Mouse (Mus musculus) liver, embryonic 14.5 days (tissue): ENCODE measurements at regions not wholly inside any gene's neighbourhood (a gene's known extent, or its start where the extent isn't known, plus 50 kb on each side); places are given as distances from the start of the nearest gene placed in this dataset.

Source experiments
- CTCF ChIP-seq: IDR thresholded peaks from 2 replicates; pipeline ENCODE4 v1.5.1; 2016; ENCODE audit warnings: antibody characterized with exemption, low read depth, control low read depth
- EP300 ChIP-seq: IDR thresholded peaks from 2 replicates; pipeline ENCODE4 v1.6.1; 2016; ENCODE audit warnings: antibody characterized with exemption, low read depth

- no peak for TF ChIP-seq CTCF
- no peak for TF ChIP-seq EP300
Measured at GRCm38 (mm10) chr6:99945691-99946090, 219.5 kb upstream of the Prok2 start.
